Mouse (Mus musculus): ENCODE results near the gene Sox15. TPM values are rescaled to one million over a fixed set of nuclear protein-coding genes. Genes with fewer than 3 reads are reported as not detected.
"Not testable (repeated sequence)": the region's sequence is repeated elsewhere in the genome, so short reads cannot be mapped to it uniquely, and the experiment has no call there.

Sox15 gene
- total RNA-seq, 2 experiments from 2014 or later = 0.44 TPM; not detected in 1

DNA sequence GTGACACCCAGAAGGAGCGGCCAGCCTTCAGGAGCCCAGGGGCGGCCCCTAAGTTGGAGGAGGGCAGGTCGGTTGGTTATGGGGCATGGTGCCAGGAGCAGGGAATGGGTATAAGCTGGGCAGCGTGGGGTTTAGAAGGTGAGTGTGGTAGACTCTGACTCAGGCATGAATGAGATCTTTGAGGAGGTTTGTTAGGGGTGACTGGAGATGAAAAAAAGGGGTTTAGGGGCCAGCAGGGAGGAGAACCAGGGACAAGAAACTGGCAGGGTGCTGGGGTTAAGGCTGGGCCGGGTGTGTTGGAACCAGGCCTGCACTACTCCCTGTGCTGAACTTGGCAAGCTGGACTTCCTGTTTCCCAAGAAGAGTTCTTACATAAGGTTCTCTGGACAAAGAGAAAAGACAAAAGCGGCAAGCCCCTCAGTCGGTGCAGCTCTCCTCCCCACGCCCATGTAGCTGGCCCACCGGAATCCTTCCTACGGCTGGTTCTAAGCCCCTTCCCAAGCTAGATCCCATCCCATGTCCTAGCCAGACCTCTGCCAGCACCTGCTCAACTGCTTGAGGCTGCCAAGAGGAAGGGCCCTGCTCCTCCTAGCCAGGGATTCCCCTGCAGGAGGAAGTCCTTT lies 30.5 kb downstream of the Sox15 start, which contains the start of gene Tnfsf13:
Gene Tnfsf13, minus strand, starts transcription at position 259 of the 623 bp plus-strand sequence.
- DNase-seq (ENCODE audit: low spot score in 2 of 2) = peak in 1 of 2 experiments; percentile 69
- H3K27ac ChIP-seq = peak within 1 kb of the TSS; percentile 95
- peak within 1 kb of the TSS; percentile 36 for H3K4me3 ChIP-seq
- no peak for TF ChIP-seq CTCF (conservative IDR thresholded peaks at IDR 0.05)

DNA sequence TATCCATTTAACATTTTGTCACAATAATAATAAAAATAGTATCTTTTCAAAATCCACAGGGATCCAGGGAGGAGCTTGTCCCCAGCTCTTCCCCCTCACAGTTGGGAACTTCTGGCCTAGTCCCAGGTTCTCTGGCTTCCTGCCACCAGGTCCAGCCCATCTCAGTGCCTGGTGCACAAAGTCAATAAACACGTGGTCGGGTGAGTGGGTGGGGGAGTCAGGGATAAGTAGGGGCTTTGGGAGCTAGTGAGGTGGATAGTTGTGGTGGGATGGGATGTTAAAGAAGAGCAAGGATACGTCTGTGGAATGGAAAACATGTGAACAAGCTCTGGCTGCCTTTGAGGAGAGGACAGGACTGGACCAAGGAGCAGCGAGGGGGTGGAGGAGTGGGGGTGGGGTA lies 31.3 kb downstream of the Sox15 start:
- TF ChIP-seq CTCF (conservative IDR thresholded peaks at IDR 0.05) = no peak
- peak in 1 of 2 experiments; percentile 75 for DNase-seq (ENCODE audit: low spot score in 2 of 2)
- Histone ChIP-seq H3K27ac (peak overlapping the region; percentile 95), H3K4me3 (peak overlapping the region; percentile 36)

DNA sequence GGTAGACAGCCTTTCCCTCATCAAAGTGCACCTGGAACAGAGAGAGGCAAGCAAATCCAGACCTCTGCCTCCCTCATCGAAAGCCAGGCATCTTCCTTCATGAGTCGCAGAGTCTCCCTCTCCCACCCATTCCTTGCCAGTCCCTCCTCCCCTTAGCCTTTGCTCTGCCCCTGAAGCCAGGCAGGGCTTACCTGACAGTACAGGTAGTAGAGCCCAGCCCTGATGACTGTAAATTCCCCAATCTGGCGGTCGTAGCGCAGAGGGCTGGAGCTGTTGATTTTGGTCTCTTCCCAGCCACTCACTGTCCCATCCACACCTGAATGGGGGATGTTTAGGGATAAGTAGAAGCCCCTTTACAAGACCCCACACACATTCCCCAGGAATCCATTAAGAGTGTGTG lies 31.9 kb downstream of the Sox15 start:
- no peak for TF ChIP-seq CTCF (conservative IDR thresholded peaks at IDR 0.05)
- H3K4me3 ChIP-seq = no peak overlapping the region
- DNase-seq (ENCODE audit: low spot score in 2 of 2) = no peak
- peak overlapping the region; percentile 95 for H3K27ac ChIP-seq

- Histone ChIP-seq H3K4me3 (no peak overlapping the region), H3K27ac (no peak overlapping the region)
- no peak for DNase-seq (ENCODE audit: low spot score in 2 of 2)
- no peak for TF ChIP-seq CTCF (conservative IDR thresholded peaks at IDR 0.05)
Measured at GRCm38 (mm10) chr11:69689891-69690290, 34.8 kb downstream of the Sox15 start.

DNA sequence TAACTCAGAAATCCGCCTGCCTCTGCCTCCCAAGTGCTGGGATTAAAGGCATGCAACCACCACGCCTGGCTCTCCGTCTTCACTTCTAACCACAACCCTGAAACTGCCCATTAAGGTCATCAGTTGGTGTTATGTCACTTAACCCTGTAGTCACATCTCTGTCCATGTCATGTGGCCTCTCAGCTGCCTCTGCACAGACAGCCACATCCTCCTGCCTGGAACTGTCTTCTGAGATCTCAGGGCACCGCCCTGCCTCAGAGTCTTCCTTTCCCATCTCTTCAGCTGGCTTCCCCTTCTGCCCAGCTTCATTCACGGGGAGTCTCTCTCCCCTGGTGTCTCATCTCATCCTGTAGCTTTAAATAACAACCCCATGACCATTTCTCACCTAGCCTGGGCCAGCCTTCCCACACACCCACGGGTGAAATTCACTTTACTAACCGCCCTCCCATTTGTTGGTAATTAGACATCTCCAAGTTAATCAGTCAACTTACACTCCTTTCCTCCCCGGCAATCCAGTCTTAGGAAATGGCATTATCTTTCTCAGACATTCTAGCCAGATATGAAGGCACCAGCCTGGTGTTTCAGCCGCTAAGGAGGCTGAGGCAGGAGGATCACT lies 37.2 kb downstream of the Sox15 start:
- TF ChIP-seq CTCF (conservative IDR thresholded peaks at IDR 0.05) = no peak
- Histone ChIP-seq H3K27ac (no peak overlapping the region), H3K4me3 (no peak overlapping the region)
- no peak for DNase-seq (ENCODE audit: low spot score in 2 of 2)

- H3K4me3 ChIP-seq = no peak overlapping the region
- TF ChIP-seq CTCF (conservative IDR thresholded peaks at IDR 0.05) = no peak
- H3K27ac ChIP-seq = no peak overlapping the region
- no peak for DNase-seq (ENCODE audit: low spot score in 2 of 2)
Measured at GRCm38 (mm10) chr11:69692863-69693262, 37.7 kb downstream of the Sox15 start.

DNA sequence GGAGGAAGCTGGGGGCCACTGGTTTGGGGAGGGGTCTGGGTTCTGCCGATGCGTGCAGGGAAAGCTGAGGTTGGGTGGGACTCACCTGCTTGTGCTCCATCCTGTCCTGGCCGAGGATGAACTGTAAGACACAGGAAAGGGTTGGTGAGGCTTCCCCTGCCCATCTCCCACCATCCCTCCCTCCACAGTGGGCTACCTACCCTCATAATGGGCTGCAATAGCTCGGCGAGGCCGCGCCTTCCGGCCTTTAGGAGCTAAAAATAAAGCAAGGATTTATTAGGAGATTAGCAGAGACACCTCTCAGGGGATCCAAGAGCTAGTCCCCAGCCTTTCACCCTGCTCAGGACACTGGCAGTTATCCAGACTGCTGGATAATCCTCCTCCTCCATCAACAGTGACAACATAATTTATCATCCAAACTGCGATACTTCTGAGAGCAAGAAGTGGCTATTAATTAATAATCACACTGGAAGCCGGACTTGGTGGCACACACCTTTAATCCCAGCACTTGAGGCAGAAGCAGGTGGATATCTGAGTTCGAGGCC lies 38.4 kb downstream of the Sox15 start:
- DNase-seq (ENCODE audit: low spot score in 2 of 2) = no peak
- TF ChIP-seq CTCF (conservative IDR thresholded peaks at IDR 0.05) = no peak
- H3K4me3 ChIP-seq = no peak overlapping the region
- H3K27ac ChIP-seq = no peak overlapping the region

GRCm38 (mm10) chr11:69695046-69695360 lies 39.9 kb downstream of the Sox15 start:
- TF ChIP-seq CTCF (conservative IDR thresholded peaks at IDR 0.05) = no peak
- Histone ChIP-seq H3K4me3 (peak overlapping the region; percentile 66), H3K27ac (peak overlapping the region; percentile 87)
- DNase-seq (ENCODE audit: low spot score in 2 of 2) = no peak

GRCm38 (mm10) chr11:69695361-69696181 lies 40.5 kb downstream of the Sox15 start, which contains the start of the genes Tnfsf12 and Tnfsfm13:
Tnfsf12 (minus strand) TSS chr11:69695849.
Tnfsfm13 (minus strand) TSS chr11:69696098.
- peak within 1 kb of the TSS; percentile 66 for H3K4me3 ChIP-seq
- peak; percentile 43 for TF ChIP-seq CTCF (conservative IDR thresholded peaks at IDR 0.05)
- peak within 1 kb of the TSS; percentile 87 for H3K27ac ChIP-seq
- no peak for DNase-seq (ENCODE audit: low spot score in 2 of 2)

DNA sequence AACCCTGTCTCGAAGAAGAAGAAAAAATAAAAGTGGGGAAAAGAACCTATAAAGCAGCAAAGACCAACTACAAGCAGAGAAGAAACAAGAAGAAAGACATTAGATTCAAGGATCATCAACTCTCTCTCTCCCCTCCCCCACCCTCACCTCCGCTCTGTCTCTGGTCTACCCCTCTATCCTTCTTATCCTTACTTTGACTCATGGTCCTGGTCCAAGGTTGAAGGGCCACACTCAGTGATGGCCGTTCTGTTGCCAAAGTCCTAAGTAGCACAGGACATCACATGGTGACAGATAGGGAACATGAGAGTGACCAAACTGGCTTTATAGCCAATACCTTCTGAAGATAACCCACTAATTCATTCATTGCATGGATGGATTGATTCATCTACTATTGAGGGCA lies 42.3 kb downstream of the Sox15 start:
- Histone ChIP-seq H3K27ac (no peak overlapping the region), H3K4me3 (no peak overlapping the region)
- no peak for TF ChIP-seq CTCF (conservative IDR thresholded peaks at IDR 0.05)
- DNase-seq (ENCODE audit: low spot score in 2 of 2) = no peak

DNA sequence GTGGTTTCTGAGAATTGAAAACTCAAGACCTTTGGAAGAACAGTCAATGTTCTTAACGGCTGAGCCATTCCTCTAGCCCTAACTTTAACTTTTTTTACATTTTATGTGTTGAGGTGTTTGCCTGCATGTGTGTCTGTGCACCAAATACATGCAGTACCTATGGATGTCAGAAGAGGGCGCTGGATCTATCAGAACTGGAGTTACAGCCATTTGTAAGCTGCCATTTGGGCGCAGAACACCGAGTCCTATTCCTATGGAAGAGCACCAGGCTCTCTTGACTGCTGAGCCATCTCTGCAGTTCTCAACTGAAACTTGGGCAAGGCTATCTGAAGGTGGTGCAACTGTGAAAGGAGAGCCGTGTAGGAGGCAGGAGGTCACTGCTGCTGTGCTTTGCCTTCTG lies 43.5 kb downstream of the Sox15 start:
- peak; percentile 51 for TF ChIP-seq CTCF (conservative IDR thresholded peaks at IDR 0.05)
- no peak overlapping the region for H3K27ac ChIP-seq
- DNase-seq (ENCODE audit: low spot score in 2 of 2) = no peak
- H3K4me3 ChIP-seq = no peak overlapping the region

DNA sequence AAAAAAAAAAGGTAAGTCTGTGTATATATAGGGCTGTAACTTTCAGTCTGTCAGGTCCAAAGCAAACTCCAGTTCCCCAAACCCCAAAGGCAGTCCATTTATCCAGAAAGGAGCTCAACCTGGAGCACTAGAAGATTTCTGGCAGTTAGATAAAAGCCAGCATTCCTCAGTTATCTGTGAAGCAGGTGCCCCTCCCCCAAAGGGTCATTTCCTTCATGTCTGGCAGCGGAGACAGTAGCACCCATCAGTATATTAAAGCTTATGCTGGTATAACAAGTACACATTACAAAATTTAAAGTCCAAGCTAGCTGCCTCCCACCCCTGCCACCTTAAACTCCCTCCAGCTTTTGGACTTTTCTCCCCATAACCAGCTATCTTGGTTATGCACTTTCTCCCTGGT lies 44.5 kb downstream of the Sox15 start:
- DNase-seq (ENCODE audit: low spot score in 2 of 2) = no peak
- no peak for TF ChIP-seq CTCF (conservative IDR thresholded peaks at IDR 0.05)
- H3K27ac ChIP-seq = no peak overlapping the region
- no peak overlapping the region for H3K4me3 ChIP-seq

DNA sequence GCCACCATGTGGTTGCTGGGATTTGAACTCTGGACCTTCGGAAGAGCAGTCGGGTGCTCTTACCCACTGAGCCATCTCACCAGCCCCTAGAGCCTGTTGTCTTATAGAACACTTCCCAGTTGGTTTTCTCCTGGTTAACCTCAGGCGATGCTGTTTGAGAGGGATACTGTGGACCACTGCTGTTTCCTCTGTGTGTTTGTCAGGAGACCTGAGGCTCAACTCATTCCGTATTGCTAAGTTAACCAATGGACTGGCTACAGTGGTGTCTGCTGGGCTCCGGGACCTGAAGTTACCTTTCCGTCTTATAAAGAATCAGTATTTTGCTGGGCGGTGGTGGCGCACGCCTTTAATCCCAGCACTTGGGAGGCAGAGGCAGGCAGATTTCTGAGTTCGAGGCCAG lies 47.8 kb downstream of the Sox15 start:
- not testable (repeated sequence) for DNase-seq (ENCODE audit: low spot score in 2 of 2); H3K4me3 ChIP-seq; H3K27ac ChIP-seq

GRCm38 (mm10) chr11:69703381-69703780 lies 48.3 kb downstream of the Sox15 start:
- not testable (repeated sequence) for H3K4me3 ChIP-seq; DNase-seq (ENCODE audit: low spot score in 2 of 2); H3K27ac ChIP-seq

All from layer of hippocampus, adult 2 months (tissue).